Mouse (Mus musculus): ENCODE measurements around the gene Bpifb2.

GRCm38 (mm10) chr2:153859581-153859980 is 15.3 kb upstream of the Bpifb2 start:
- TF ChIP-seq CTCF (IDR thresholded peaks at IDR 0.05) (no peak), POLR2A (IDR thresholded peaks at IDR 0.05; ENCODE audit: insufficient read depth, low read depth, low read length) (no peak)

Data from heart, adult 2 months (tissue).